Mouse (Mus musculus): ENCODE results near the gene Rhoq. TPM values are rescaled to one million over a fixed set of nuclear protein-coding genes. Genes with fewer than 3 reads are reported as not detected.

The Rhoq gene
- total and polyA plus RNA-seq, 2 experiments from 2014 or later = 5.9 to 51.7 TPM

GRCm38 (mm10) chr17:86943158-86943557 is 19.7 kb upstream of the Rhoq start:
- Histone ChIP-seq H3K4me2 (ENCODE audit: low read depth, low read length) (no peak overlapping the region), H3K9ac (replicated peaks; ENCODE audit: low read length) (no peak overlapping the region), H3K4me3 (ENCODE audit: low read length) (no peak overlapping the region), H3K27ac (no peak overlapping the region), H3K27me3 (ENCODE audit: insufficient read depth, low read length) (no peaks in the 10 kb centered on the region), H3K9me3 (ENCODE audit: low read length) (no peaks in the 10 kb centered on the region), H3K4me1 (ENCODE audit: insufficient read depth, low read length) (peaks cover 3% of the 10 kb centered on the region; the same call in 1 of the 2 replicates), H3K36me3 (ENCODE audit: insufficient read depth, low read length) (no peaks in the 10 kb centered on the region)
- DNase-seq (ENCODE audit: low spot score) (no peak), ATAC-seq (no peak)
- TF ChIP-seq CTCF (IDR thresholded peaks at IDR 0.05; ENCODE audit: low read depth) = no peak
- WGBS = 94% methylated on average over 6 of the region's 6 CpGs

- Histone ChIP-seq H3K9me3 (ENCODE audit: low read length) (no peaks in the 10 kb centered on the region), H3K27ac (no peak overlapping the region), H3K4me2 (ENCODE audit: low read depth, low read length) (no peak overlapping the region), H3K4me3 (ENCODE audit: low read length) (no peak overlapping the region), H3K36me3 (ENCODE audit: insufficient read depth, low read length) (no peaks in the 10 kb centered on the region), H3K27me3 (ENCODE audit: insufficient read depth, low read length) (no peaks in the 10 kb centered on the region), H3K9ac (replicated peaks; ENCODE audit: low read length) (no peak overlapping the region), H3K4me1 (ENCODE audit: insufficient read depth, low read length) (peaks cover 6% of the 10 kb centered on the region; the same call in 1 of the 2 replicates)
- ATAC-seq (no peak), DNase-seq (ENCODE audit: low spot score) (no peak)
- no peak for TF ChIP-seq CTCF (IDR thresholded peaks at IDR 0.05; ENCODE audit: low read depth)
- 52% methylated on average over 4 of the region's 4 CpGs for WGBS
Measured at GRCm38 (mm10) chr17:86946078-86946477, 16.8 kb upstream of the Rhoq start.

DNA sequence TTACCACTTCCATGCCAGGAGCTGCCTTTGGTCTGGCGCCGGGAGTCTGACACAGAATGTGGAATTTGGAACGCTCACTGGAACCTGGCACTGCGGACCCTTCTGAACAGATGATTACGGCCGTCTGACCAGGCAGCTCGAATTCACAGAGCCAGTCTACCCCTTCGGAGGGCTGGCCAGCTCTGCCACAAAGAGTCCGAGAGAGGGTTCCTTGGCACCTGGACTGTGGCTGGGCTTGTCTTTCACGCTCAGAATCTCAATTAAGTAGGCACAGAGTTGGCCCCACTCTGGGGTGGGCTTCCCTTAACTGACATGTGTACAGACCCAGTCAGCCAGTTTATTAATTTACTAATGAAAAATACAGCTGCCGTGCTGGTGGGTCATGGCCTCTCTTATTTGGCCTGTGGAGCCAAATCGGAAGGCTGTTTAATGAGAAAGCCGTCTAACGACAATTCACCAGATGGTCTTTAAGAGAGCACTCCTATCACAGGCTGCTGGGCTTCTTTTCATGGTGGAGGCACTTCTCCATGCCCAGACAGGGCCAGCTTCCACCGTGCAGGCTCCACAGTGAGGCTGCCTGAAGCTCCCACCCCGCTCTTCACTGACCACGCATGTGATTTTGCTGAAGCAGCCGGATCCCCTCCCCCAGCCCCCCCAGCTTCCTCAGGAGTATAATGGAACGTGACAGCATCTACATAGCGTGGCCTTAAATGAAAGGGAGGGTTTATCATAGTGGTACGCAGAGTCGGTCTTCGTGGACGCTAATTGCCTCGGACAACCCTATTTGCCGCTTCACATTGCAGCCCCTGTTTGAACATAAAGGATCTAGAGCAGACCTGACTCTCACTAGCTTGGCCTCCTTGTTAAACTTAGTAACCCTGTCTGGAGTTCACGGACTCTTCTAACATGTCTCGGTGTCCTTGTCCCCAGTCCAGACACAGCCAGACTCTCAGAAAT is 14.8 kb upstream of the Rhoq start, which contains the start of gene Atp6v1e2:
Gene Atp6v1e2, minus strand, starts transcription at position 58 of the 957 bp plus-strand sequence.
- WGBS = 42% methylated on average over 28 of the region's 28 CpGs
- Histone ChIP-seq H3K4me3 (ENCODE audit: low read length) (no peak within 1 kb of the TSS), H3K27me3 (ENCODE audit: insufficient read depth, low read length) (no peaks in the 10 kb centered on the region), H3K4me2 (ENCODE audit: low read depth, low read length) (no peak within 1 kb of the TSS), H3K27ac (peak within 1 kb of the TSS; percentile 75), H3K36me3 (ENCODE audit: insufficient read depth, low read length) (no peaks in the 10 kb centered on the region), H3K4me1 (ENCODE audit: insufficient read depth, low read length) (peaks cover 6% of the 10 kb centered on the region; the same call in 1 of the 2 replicates), H3K9ac (replicated peaks; ENCODE audit: low read length) (no peak within 1 kb of the TSS), H3K9me3 (ENCODE audit: low read length) (no peaks in the 10 kb centered on the region)
- DNase-seq (ENCODE audit: low spot score) (peak; percentile 80), ATAC-seq (peak; percentile 91)
- TF ChIP-seq CTCF (IDR thresholded peaks at IDR 0.05; ENCODE audit: low read depth) = no peak

DNA sequence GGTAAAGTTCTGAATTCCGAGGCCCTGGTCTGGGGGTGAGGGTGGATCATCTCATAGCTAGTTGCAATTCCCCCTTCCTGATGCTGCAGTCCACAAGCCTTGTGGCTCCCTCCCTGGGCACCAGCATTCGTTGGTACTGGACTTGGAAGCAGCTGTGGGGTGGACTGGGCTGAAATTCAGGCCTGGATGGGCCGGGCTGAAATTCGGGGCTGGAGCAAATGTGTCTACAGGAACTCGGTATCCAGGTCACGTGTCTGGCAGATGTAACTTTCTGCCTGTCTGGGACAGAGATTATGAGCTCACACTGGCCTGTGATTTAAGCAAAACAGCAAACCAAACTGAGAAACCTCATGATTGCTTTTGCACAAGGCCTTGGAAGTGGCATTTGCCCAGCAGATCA is 14.1 kb upstream of the Rhoq start:
- ATAC-seq = peak; percentile 28; the same call in 1 of the 2 replicates
- DNase-seq (ENCODE audit: low spot score) = no peak
- H3K27me3 ChIP-seq (ENCODE audit: insufficient read depth, low read length) = no peaks in the 10 kb centered on the region
- H3K4me2 ChIP-seq (ENCODE audit: low read depth, low read length) = no peak overlapping the region
- H3K27ac ChIP-seq = peak overlapping the region; percentile 75; the same call in 1 of the 2 replicates
- no peak overlapping the region for H3K4me3 ChIP-seq (ENCODE audit: low read length)
- H3K4me1 ChIP-seq (ENCODE audit: insufficient read depth, low read length) = peaks cover 6% of the 10 kb centered on the region; the same call in 1 of the 2 replicates
- H3K9me3 ChIP-seq (ENCODE audit: low read length) = no peaks in the 10 kb centered on the region
- no peak overlapping the region for H3K9ac ChIP-seq (replicated peaks; ENCODE audit: low read length)
- TF ChIP-seq CTCF (IDR thresholded peaks at IDR 0.05; ENCODE audit: low read depth) = no peak
- 56% methylated on average over 6 of the region's 6 CpGs for WGBS
- H3K36me3 ChIP-seq (ENCODE audit: insufficient read depth, low read length) = no peaks in the 10 kb centered on the region

GRCm38 (mm10) chr17:86957239-86957638 is 5.6 kb upstream of the Rhoq start:
- Histone ChIP-seq H3K36me3 (ENCODE audit: insufficient read depth, low read length) (no peaks in the 10 kb centered on the region), H3K4me2 (ENCODE audit: low read depth, low read length) (no peak overlapping the region), H3K4me3 (ENCODE audit: low read length) (no peak overlapping the region), H3K27me3 (ENCODE audit: insufficient read depth, low read length) (no peaks in the 10 kb centered on the region), H3K9me3 (ENCODE audit: low read length) (no peaks in the 10 kb centered on the region), H3K9ac (replicated peaks; ENCODE audit: low read length) (no peak overlapping the region), H3K27ac (no peak overlapping the region), H3K4me1 (ENCODE audit: insufficient read depth, low read length) (0 out of 2 replicates have a peak, but pooled peaks cover 8% of the 10 kb centered on the region)
- TF ChIP-seq CTCF (IDR thresholded peaks at IDR 0.05; ENCODE audit: low read depth) = no peak
- ATAC-seq (no peak), DNase-seq (ENCODE audit: low spot score) (no peak)
- WGBS = 94% methylated on average over 5 of the region's 5 CpGs

- TF ChIP-seq CTCF (IDR thresholded peaks at IDR 0.05; ENCODE audit: low read depth) = no peak
- 0 out of 2 replicates have a peak, but pooled peaks cover 8% of the 10 kb centered on the region for H3K4me1 ChIP-seq (ENCODE audit: insufficient read depth, low read length)
- no peak overlapping the region for H3K4me2 ChIP-seq (ENCODE audit: low read depth, low read length)
- DNase-seq (ENCODE audit: low spot score) (no peak), ATAC-seq (no peak)
- no peaks in the 10 kb centered on the region for H3K9me3 ChIP-seq (ENCODE audit: low read length)
- no peak overlapping the region for H3K27ac ChIP-seq
- H3K4me3 ChIP-seq (ENCODE audit: low read length) = no peak overlapping the region
- 88% methylated on average over 14 of the region's 14 CpGs for WGBS
- no peak overlapping the region for H3K9ac ChIP-seq (replicated peaks; ENCODE audit: low read length)
- no peaks in the 10 kb centered on the region for H3K27me3 ChIP-seq (ENCODE audit: insufficient read depth, low read length)
- no peaks in the 10 kb centered on the region for H3K36me3 ChIP-seq (ENCODE audit: insufficient read depth, low read length)
Measured at GRCm38 (mm10) chr17:86957968-86958367, 4.9 kb upstream of the Rhoq start.

Data from hindbrain, postnatal 0 days (tissue).